Mouse (Mus musculus): ENCODE measurements at regions not wholly inside any gene's neighbourhood (a gene's known extent, or its start where the extent isn't known, plus 50 kb on each side); places are given as distances from the start of the nearest gene placed in this dataset.

DNA sequence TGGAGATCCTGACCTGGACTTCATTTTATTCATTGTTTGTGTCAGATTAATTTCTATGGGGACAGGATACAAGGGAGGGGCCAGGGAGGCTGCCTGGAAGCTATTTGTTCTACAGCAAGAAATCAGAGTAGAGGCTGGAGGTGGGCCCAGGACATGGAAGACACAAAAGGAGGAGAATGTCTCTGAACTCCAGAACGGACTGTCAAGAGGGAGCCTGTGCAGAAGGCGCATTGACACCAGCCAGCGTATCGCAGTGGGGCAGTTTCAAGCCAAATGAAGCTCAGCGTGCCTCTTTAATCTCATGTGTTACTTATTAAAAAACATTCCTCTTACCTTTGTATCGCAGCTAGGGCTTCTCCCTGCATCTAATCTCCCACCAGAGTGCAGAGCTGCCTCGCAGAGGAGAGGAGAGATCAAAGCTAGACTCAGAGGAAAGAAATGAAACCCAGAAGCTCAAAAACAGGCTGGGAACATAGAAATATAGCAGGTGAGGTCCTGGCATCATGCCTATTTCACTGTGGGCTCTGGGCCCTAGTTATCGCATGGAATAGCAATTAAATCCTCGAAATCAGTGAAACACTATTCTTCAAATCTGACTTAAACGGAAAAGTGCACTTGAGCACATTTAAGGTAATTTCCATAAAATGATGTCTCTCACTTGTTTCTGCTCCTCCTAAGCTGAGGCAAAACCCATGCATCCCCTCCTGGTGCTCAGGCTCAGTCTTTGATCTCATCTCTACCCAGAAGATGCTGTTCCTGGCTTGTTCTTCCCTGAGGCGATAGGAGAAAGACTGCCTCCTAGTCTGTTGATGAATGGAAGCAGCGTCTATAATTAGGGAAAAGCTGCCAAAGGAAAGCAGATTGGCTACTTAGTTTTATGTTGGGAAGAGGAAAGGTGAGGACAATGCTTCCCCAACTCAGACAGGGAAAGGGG is 491.4 kb downstream of the Poteg start:
- H3K4me3 ChIP-seq (replicated peaks; ENCODE audit: low read length): no peak overlapping the region

DNA sequence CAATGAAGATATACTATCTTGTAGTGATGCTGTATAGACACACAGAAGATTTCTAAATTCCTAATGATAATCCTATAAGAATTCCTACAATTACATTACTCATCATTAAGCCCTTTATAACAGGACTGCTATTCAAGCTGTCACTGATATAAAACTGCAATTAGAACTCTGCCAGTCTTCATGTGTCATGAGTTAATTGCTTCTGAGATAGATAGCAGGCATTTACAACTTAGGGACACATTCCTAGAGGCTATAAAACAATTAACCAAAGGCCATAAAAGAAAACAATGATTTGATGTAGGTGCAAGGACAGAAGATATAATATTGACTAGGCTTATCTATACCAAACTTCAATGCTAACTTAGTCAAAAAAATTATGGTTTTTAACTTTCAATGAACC is 507.5 kb downstream of the Poteg start:
- no peak overlapping the region for H3K4me3 ChIP-seq (replicated peaks; ENCODE audit: low read length)
- H3K9me3 ChIP-seq (ENCODE audit: low read length): 0 out of 2 replicates have a peak, but pooled peaks cover 7% of the 10 kb centered on the region
- H3K27me3 ChIP-seq (ENCODE audit: insufficient read depth, low read length): no peaks in the 10 kb centered on the region
- TF ChIP-seq NANOG (IDR thresholded peaks at IDR 0.05; ENCODE audit: borderline replicate concordance, low read length) (no peak), POU5F1 (IDR thresholded peaks at IDR 0.05; ENCODE audit: borderline replicate concordance, low read length) (no peak), CTCF (conservative IDR thresholded peaks at IDR 0.05; ENCODE audit: low read length) (no peak)
- no peaks in the 10 kb centered on the region for H3K36me3 ChIP-seq (ENCODE audit: insufficient read depth, low read length)
- no peaks in the 10 kb centered on the region for H3K4me1 ChIP-seq (replicated peaks; ENCODE audit: low read depth, low read length)

More for the DNA sequence above, 491.4 kb downstream of the Poteg start:
- no peaks in the 10 kb centered on the region for H3K9me3 ChIP-seq (ENCODE audit: low read length)
- no peaks in the 10 kb centered on the region for H3K4me1 ChIP-seq (replicated peaks; ENCODE audit: low read depth, low read length)
- TF ChIP-seq POU5F1 (IDR thresholded peaks at IDR 0.05; ENCODE audit: borderline replicate concordance, low read length) (no peak), CTCF (conservative IDR thresholded peaks at IDR 0.05; ENCODE audit: low read length) (no peak), NANOG (IDR thresholded peaks at IDR 0.05; ENCODE audit: borderline replicate concordance, low read length) (no peak)
- no peaks in the 10 kb centered on the region for H3K27me3 ChIP-seq (ENCODE audit: insufficient read depth, low read length)
- H3K36me3 ChIP-seq (ENCODE audit: insufficient read depth, low read length): no peaks in the 10 kb centered on the region

DNA sequence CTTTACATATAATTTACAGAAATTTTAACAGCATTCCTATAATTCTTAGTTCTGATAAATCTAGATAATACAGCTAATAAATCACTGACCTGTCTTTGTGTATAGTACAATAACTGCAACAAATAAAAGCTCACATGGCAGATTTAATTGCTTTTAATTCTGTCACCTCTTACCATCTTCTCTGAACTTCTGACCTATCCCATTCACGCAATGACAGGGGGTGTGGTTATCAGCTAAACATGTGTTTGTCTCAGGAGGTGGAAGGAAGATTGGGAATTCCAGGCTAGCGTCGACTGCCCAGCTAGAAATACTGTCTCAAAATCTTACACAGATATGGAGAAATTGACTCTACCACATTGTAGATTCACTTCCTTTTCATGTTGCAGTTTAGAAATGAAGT is 533.5 kb downstream of the Poteg start:
- TF ChIP-seq CTCF (conservative IDR thresholded peaks at IDR 0.05; ENCODE audit: low read length) (no peak), POU5F1 (IDR thresholded peaks at IDR 0.05; ENCODE audit: borderline replicate concordance, low read length) (no peak), NANOG (IDR thresholded peaks at IDR 0.05; ENCODE audit: borderline replicate concordance, low read length) (no peak)
- Histone ChIP-seq H3K9me3 (ENCODE audit: low read length) (peaks cover under 1% of the 10 kb centered on the region; the same call in 1 of the 2 replicates), H3K4me1 (replicated peaks; ENCODE audit: low read depth, low read length) (no peaks in the 10 kb centered on the region), H3K4me3 (replicated peaks; ENCODE audit: low read length) (no peak overlapping the region), H3K36me3 (ENCODE audit: insufficient read depth, low read length) (no peaks in the 10 kb centered on the region), H3K27me3 (ENCODE audit: insufficient read depth, low read length) (no peaks in the 10 kb centered on the region)

DNA sequence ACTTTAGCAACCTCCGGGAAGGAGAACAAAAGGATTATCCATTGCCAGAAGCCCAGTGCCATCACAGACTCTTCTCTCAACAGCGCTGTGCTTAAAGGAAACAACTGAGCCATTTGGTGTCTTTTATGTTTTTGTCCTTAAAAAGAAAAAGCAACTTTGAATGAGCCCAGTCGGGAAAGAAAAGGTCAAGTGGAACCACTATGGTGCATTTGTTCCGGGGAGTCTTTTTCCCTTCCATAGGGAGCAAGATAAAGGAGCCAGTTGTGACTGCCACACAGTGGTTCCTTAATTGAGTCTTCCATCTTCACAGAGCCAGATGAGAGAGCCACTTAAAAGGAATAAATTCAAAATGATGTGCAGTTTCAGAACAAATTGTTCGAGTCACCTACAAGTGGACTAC is 534.3 kb downstream of the Poteg start:
- no peak for TF ChIP-seq CTCF (conservative IDR thresholded peaks at IDR 0.05; ENCODE audit: low read length)
- no peak for TF ChIP-seq POU5F1 (IDR thresholded peaks at IDR 0.05; ENCODE audit: borderline replicate concordance, low read length)
- TF ChIP-seq NANOG (IDR thresholded peaks at IDR 0.05; ENCODE audit: borderline replicate concordance, low read length): no peak
- Histone ChIP-seq H3K4me3 (replicated peaks; ENCODE audit: low read length) (no peak overlapping the region), H3K9me3 (ENCODE audit: low read length) (peaks cover 7% of the 10 kb centered on the region; the same call in 1 of the 2 replicates), H3K36me3 (ENCODE audit: insufficient read depth, low read length) (no peaks in the 10 kb centered on the region), H3K27me3 (ENCODE audit: insufficient read depth, low read length) (no peaks in the 10 kb centered on the region), H3K4me1 (replicated peaks; ENCODE audit: low read depth, low read length) (no peaks in the 10 kb centered on the region)

DNA sequence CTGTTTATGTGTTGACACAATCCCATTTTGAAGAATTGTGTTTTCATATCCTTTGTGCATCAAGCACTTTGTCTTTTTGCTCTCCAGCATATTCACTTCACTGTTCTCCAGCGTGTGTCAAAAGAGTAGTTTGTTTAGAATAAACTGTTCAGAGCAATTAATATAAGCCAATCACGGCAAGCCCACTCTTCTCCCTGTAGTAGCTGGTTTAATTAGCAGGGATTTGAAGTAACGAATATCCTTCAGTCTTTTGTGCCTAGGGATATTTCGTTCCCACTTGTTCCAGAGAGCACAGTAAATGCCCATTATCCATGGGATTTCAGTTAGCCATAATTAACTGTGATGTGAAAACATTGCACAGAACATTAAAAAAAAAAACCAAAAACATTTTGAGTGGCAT is 565.4 kb downstream of the Poteg start:
- Histone ChIP-seq H3K27me3 (ENCODE audit: insufficient read depth, low read length) (no peaks in the 10 kb centered on the region), H3K36me3 (ENCODE audit: insufficient read depth, low read length) (no peaks in the 10 kb centered on the region), H3K4me1 (replicated peaks; ENCODE audit: low read depth, low read length) (no peaks in the 10 kb centered on the region), H3K4me3 (replicated peaks; ENCODE audit: low read length) (no peak overlapping the region), H3K9me3 (ENCODE audit: low read length) (no peaks in the 10 kb centered on the region)
- TF ChIP-seq POU5F1 (IDR thresholded peaks at IDR 0.05; ENCODE audit: borderline replicate concordance, low read length) (no peak), CTCF (conservative IDR thresholded peaks at IDR 0.05; ENCODE audit: low read length) (no peak), NANOG (IDR thresholded peaks at IDR 0.05; ENCODE audit: borderline replicate concordance, low read length) (no peak)

Measured in E14TG2a.4 (cell line).